Mouse (Mus musculus) cortical plate, adult 2 months (tissue): ENCODE measurements at regions not wholly inside any gene's neighbourhood (a gene's known extent, or its start where the extent isn't known, plus 50 kb on each side); places are given as distances from the start of the nearest gene placed in this dataset.

ENCODE experiments used
- H3K27ac ChIP-seq: fragments of 200-500 bp; 2 replicates; pipeline ENCODE4 v1.5.1; 2012; ENCODE audit warnings: low read length, control low read depth, inconsistent platforms; ENCODE audit not compliant: insufficient read depth
- H3K4me1 ChIP-seq: fragments of 200-500 bp; 2 replicates; pipeline ENCODE4 v1.6.1; 2011; ENCODE audit warnings: low read length; ENCODE audit not compliant: control insufficient read depth, insufficient read depth
- H3K4me3 ChIP-seq: fragments of 200-500 bp; 2 replicates; pipeline ENCODE4 v1.5.1; 2011; ENCODE audit warnings: mild to moderate bottlenecking, low read length, control low read depth; ENCODE audit not compliant: insufficient read depth
- CTCF ChIP-seq: fragments of 200-500 bp; IDR thresholded peaks from 2 replicates; pipeline ENCODE4 v1.5.1; 2011; ENCODE audit warnings: mild to moderate bottlenecking, control low read depth, low read length; ENCODE audit not compliant: insufficient read depth; ENCODE audit errors: extremely low read depth
- POLR2A ChIP-seq: fragments of 200-500 bp; IDR thresholded peaks from 2 replicates; pipeline ENCODE4 v1.6.1; 2011; ENCODE audit warnings: mild to moderate bottlenecking, low read length, control low read depth; ENCODE audit not compliant: insufficient read depth; ENCODE audit errors: extremely low read depth

DNA sequence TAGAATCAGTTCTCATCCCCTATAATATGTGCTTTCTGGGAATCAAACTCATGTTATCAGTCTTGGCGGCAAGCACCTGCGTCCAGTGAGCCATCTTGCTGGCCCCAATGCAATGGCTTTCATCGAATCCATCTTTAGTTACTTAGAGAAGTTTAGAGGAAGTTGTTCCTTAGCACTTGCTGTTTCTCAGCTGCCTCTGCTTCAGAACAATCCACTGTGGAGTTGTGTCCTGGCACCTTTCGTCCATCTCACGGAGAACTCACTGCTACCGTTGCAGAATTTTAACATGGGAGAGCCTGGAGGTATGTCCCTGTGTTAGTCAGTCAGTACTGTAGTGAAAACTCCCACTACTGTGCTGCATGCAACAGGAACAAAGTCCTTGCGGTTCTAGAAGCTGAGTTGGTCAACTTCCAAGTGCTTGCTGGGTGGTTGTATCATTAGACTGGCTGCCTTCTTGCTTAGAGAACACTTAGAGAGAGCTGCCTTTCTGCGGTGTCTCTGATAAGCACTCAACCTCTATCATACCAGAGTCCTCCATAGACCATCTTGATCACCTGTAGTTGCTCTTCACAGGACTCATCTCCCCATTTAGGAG lies 204.3 kb upstream of the Jade1 start:
- Histone ChIP-seq H3K27ac (no peak overlapping the region), H3K4me1 (no peaks in the 10 kb centered on the region), H3K4me3 (no peak overlapping the region)
- no peak for TF ChIP-seq CTCF
- no peak for TF ChIP-seq POLR2A

DNA sequence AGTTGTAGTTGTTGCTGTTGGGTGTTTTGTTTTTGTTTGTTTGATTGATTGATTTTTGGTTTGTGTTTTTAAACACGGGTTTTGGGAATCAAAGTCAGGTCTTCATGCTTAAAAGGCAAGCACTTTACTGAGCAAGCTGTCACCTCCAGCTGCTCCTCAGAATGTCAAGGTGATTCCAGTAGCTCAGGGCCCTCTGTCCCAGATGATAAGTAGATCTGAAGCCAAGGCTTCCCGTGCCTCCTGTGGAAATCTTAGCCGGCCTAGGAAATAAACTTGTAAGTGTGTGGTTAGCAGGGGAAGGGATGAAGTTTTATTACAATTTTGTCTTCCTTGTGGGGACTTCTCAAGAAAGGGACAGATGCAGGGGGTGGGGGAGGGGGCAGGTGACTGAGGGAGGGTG lies 205.2 kb upstream of the Jade1 start:
- no peaks in the 10 kb centered on the region for H3K4me1 ChIP-seq
- TF ChIP-seq CTCF = no peak
- TF ChIP-seq POLR2A = no peak
- no peak overlapping the region for H3K27ac ChIP-seq
- H3K4me3 ChIP-seq = no peak overlapping the region

DNA sequence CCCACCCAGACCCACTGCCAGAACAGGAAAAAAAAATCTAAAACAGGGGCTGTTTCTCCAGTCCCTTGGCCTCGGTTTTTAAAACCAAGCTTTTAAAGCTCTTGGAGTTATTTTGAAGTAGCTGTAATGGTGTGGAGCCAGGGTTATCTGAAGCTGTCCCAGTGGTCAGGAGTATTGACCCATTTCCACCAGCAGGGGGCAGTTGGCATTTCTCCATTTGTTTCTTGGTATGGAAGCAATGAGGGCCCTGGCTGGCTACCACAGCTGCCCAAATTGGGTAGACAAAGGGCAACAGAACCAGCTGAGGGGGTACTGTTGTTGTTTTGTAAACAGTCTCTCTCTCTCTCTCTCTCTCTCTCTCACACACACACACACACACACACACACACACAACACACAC lies 206.7 kb upstream of the Jade1 start:
- Histone ChIP-seq H3K4me3 (no peak overlapping the region), H3K4me1 (no peaks in the 10 kb centered on the region), H3K27ac (no peak overlapping the region)
- TF ChIP-seq CTCF = peak; percentile 52
- TF ChIP-seq POLR2A = no peak

DNA sequence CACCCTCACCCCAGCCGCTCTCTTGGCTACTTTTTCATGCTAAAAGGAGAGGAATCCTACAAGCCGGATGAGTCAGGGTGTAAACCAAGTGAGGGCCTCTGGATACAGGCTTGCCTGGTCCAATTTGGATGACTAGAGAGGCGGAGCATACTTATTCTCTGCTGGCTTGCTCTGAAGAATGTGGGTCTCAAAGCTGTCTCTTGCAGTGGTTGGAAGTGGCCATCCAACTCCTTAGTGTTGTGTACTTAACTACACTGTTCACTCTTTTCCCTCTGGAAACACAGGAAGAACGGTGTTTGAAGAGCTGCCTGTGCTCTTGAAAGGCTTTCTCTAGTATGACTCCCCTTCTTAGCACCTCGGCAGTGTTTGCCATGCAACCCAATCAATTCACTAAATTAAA lies 208.7 kb upstream of the Jade1 start:
- H3K27ac ChIP-seq = no peak overlapping the region
- H3K4me3 ChIP-seq = no peak overlapping the region
- no peaks in the 10 kb centered on the region for H3K4me1 ChIP-seq
- TF ChIP-seq POLR2A (no peak), CTCF (no peak)

DNA sequence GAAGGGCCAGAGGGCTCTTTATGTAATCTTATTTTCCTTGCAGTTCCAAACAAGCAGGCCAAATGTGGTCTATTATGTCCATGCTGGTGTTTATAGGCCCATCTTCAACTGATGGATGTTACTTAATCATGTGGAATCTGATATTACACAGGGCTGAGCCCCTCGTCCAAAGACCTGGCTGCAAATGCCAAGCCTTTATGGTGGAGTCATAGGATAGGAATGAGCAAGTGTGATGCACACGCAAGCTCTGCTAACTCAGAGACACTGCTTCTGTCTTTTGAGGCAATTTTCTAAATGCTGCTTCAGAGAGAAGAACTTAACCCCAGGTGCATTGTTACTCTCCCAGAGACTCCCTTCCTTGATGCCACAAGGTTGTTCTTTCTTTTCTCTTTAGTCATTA lies 212.1 kb upstream of the Jade1 start:
- Histone ChIP-seq H3K4me3 (no peak overlapping the region), H3K27ac (no peak overlapping the region)
- TF ChIP-seq POLR2A = no peak
- TF ChIP-seq CTCF = no peak

DNA sequence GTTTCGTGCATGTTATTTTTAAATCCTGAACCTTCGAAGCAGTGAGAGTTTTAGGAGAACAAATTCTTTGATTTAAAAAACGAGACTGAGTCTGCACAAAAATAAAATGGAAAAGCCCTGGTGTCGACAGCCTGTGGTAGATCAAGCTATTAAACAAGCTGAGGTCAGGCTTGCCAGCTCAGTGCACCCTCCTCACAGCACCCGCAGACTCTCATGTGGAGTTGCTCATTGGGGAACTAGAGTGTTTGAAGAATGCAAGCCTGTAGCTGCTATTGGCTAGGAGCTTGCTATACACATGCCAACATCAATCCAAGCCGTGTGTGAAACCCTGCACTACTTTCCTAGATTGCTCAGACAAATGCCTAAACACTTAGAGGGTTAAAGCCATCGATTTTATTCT lies 223.1 kb upstream of the Jade1 start:
- Histone ChIP-seq H3K27ac (no peak overlapping the region), H3K4me1 (no peaks in the 10 kb centered on the region), H3K4me3 (no peak overlapping the region)
- TF ChIP-seq CTCF = no peak
- TF ChIP-seq POLR2A = no peak

More for the DNA sequence above, 212.1 kb upstream of the Jade1 start:
- no peaks in the 10 kb centered on the region for H3K4me1 ChIP-seq

DNA sequence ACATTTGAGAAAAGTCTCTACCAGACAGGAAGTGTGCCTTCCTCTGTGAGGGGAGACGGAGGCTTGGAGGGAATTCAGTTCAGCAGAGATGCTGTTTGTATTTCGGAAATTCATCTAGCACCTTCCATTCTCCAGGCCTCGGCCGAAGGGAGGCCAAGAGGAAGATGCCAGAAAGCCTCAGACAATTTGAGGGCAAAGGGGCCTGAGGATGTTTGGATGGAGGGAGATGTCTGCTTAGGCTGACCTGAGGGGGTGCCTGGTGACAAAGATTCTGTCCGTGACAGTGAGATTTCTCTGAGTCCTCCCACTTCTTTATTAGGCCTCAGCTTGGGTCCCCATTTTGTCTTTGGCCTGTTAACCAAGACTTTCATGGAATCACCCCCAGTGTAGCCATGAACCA lies 225.2 kb upstream of the Jade1 start:
- Histone ChIP-seq H3K4me1 (no peaks in the 10 kb centered on the region), H3K27ac (no peak overlapping the region), H3K4me3 (no peak overlapping the region)
- TF ChIP-seq POLR2A = no peak
- no peak for TF ChIP-seq CTCF

DNA sequence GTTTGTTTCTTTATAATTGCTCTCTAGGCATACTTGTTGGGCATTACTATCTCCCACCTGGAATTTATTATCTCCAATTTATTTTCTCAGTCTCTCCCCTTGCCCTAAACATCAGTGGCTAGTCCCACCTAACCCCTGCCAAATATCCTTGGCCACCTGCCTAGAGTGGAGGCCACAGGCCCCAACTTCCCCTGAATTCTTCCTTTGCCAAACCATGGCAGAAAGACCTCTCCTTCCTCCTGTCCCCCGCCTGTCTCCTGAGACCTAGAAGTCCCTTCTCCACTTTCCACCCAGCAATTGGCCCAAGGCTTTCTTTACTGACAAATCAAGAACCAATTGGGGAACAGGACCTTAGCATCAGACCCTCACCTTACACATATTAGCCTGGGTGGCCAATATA lies 226.7 kb upstream of the Jade1 start:
- Histone ChIP-seq H3K4me1 (no peaks in the 10 kb centered on the region), H3K27ac (no peak overlapping the region), H3K4me3 (no peak overlapping the region)
- TF ChIP-seq POLR2A (no peak), CTCF (no peak)

DNA sequence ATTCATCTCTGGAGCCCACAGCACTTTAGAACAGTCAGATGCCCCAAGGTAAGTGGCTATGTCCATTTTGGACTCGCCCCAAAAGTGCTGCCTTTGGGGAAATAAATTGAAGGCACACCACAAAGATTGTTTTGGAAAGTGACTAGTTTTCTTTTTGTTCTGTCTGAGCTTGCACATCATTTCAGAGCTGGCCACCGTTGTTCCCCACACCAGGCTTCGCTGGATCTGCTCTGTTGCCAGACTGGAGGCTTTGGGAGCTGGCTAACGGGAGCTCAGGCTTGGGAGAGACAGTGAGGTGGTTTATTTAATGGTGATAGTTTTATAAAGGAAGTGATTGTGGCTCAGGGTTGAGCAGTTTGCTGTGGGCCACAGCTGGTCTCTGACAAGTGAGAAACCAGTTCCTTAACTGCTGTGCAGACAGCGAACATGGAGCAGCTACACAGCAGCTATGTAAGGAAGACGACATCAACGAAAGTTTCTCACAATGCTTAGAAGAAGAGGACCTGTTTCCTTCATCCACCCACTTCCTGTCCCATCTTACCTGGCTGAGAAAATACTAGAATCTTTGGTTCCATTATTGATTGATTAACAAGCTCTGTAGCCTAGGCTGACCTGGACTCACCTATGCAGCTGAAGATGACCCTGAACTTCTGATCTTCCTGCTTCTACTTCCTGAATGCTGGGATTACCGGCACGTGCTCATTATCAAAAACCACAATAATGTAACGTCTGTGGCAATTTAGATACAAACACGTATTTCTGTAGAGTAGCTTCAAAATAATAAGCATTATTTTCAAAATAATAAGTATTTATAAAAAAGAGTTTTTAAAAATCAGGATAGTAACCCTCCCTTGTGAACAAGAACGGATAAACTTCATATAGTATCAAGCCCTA lies 229.1 kb upstream of the Jade1 start:
- Histone ChIP-seq H3K4me3 (no peak overlapping the region), H3K4me1 (no peaks in the 10 kb centered on the region), H3K27ac (no peak overlapping the region)
- no peak for TF ChIP-seq CTCF

DNA sequence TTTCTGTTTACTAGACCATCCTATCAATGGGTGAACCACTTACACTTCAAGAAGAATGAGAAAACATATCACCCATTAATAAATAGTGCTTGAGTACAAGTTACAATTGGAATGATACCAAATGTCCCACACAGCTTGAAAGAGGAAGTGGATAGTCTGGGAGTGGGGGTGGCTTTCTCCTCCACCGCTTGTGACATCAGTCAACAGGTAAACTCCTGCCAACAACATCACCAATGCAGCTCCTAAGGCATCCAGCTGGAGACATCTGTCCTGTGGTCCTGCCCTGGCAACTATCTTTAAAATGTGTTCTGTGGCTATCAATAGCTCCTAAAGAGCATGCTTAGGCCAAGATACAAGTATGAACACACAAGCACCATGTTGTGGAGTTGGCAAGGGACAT lies 233.7 kb upstream of the Jade1 start:
- Histone ChIP-seq H3K4me1 (no peaks in the 10 kb centered on the region), H3K4me3 (no peak overlapping the region), H3K27ac (no peak overlapping the region)
- TF ChIP-seq POLR2A (no peak), CTCF (no peak)
